Mouse (Mus musculus): ENCODE results near the gene Acot5.
A peak's percentile ranks its signal among the peaks of the same experiment; 100 is the strongest.
"Not testable (repeated sequence)": the region's sequence is repeated elsewhere in the genome, so short reads cannot be mapped to it uniquely, and the experiment has no call there.

The Acot5 gene

DNA sequence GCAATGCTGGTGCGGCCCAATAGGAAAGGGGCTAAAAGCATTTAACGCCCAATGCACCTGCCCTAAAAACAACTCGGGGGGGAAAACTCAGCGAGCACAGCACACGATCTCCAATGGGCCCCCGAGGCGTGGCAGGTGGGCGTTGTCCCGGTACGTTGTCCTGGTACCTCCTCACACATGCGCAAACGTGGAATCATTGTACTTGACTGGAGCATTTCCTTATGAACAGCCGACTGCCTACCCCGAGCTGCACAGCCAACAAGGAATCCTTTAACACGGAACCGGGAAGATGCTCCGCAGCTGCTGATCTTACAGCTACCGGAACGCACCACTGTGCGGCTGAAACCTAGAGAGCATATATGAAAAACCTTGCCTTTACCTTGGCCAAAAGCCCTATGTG is 6.8 kb upstream of the Acot5 start:
- DNase-seq (ENCODE audit: low read depth, low spot score), result no peak

DNA sequence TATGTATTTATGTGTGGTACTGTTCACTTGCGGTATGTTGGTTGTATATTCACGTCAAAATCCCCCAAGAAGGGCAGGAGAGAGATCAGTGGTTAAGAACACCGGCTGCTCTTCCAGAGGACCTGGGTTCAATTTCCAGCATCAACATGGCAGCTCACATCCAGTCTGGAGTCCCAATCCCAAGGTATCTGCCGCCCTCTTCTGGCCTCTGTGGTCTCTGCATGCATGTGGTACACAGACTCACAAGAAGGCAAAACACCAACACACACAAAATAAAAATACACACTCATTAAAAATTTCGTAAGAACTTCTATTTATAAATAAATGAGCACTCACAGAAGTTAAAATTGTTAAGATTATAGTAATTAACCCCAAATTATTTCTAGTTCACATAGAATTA is 5.9 kb upstream of the Acot5 start:
- DNase-seq (ENCODE audit: low read depth, low spot score), result no peak

DNA sequence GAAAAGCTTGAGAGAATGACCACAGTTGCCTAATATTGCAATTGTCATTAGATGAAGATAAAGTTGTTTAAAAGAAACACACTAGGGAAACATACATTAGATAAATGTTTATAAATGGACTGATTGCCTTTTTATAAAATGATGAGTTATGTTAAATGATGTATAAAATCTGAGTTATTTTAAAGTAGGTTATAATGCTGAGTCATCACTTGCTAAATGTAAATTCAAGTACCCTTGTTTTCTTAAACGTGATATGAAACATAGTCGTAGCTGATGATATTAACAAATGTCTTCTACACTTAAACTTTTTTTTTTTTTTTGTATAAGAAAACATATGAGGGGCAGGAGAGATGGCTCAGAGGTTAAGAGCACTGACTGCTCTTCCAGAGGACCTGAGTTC is 5.3 kb upstream of the Acot5 start:
- DNase-seq (ENCODE audit: low read depth, low spot score), result no peak

DNA sequence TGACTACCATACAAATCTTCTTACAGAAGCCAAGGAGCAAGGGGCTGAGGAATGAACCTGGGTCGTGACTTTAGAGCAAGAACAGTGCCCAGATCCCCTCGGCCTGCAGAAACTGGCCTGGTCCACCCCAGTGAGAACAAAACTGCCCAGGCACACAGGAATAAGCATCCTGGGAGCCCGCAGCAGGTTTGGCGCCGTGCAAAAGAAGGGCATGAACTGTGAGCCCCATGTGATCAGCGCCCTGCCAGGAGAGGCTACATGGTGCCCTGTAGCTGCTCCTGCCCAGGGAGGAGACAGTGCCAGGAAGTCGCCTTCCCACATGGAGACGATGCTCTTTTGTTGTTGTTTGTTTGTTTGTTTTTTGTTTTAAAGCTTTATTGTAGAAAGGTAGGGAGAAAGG is 4.5 kb upstream of the Acot5 start:
- DNase-seq (ENCODE audit: low read depth, low spot score), result no peak

DNA sequence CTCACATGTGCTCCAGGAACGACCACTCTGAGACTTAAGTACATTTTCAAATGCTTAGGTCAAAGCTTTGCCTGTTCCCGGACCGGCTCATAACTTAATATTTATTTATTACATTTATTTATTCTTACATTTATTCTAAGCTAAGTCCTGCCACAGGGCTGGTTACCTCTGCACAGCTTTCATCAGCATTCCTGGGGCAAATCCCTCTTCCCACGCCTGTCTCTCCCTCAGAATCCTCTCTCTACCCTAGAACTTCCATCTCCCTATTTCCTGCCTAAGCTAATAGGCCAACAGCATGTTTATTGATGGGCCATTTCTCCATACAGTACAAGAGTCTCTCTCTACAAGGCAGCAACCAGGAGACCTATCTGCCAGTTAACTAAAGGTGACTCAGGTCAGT is 1.4 kb upstream of the Acot5 start:
- no peak for DNase-seq (ENCODE audit: low read depth, low spot score)

DNA sequence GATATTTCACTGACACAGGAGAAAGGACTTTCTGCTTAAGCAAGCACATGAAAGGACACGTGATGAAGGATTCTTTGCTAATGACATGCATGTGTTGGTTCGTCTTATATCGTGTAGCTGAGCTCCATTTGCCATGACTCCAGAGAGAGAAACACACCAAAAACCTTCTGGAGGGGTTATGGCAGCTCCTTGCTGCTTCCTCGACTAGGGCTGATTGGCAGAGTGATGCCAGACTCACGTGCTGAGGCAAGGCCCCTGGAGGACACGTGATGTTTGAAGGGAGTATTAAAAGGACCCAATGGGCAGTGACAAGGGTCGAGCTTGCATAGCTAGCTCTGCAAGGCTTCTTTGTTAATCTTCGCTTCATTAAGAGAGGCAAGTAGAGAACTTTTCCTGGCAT is 829 bp upstream of the Acot5 start:
- no peak for DNase-seq (ENCODE audit: low read depth, low spot score)

DNA sequence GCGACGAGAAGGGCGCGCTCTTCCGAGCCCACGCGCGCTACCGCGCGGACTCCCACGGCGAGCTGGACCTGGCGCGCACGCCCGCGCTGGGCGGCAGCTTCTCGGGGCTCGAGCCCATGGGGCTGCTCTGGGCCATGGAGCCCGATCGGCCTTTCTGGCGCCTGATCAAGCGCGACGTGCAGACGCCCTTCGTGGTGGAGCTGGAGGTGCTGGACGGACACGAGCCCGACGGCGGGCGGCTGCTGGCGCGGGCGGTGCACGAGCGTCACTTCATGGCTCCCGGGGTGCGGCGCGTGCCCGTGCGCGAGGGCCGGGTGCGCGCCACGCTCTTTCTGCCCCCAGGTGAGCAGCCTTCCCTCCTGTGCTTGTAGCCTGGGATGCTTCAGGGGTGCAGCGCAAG is 457 bp downstream of the Acot5 start:
- DNase-seq (ENCODE audit: low read depth, low spot score), result not testable (repeated sequence)

DNA sequence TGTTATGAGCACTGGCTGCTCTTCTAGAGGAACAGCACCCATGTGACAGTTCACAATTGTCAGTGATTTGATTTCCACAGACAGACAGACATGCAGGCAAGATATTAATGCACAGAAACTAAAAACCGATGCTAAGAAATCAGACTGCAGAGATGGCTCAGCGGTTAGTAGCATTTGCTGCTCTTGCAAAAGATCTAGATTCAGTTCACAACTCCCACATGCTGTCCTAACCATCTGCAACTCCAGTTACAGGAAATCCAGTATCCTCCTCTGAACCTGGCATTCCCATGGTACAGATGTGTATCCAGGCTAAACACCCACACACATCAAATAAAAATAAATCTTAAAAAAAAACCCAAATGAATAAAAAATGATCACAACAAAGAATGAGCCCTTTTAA is 2.6 kb downstream of the Acot5 start:
- DNase-seq (ENCODE audit: low read depth, low spot score), result no peak

DNA sequence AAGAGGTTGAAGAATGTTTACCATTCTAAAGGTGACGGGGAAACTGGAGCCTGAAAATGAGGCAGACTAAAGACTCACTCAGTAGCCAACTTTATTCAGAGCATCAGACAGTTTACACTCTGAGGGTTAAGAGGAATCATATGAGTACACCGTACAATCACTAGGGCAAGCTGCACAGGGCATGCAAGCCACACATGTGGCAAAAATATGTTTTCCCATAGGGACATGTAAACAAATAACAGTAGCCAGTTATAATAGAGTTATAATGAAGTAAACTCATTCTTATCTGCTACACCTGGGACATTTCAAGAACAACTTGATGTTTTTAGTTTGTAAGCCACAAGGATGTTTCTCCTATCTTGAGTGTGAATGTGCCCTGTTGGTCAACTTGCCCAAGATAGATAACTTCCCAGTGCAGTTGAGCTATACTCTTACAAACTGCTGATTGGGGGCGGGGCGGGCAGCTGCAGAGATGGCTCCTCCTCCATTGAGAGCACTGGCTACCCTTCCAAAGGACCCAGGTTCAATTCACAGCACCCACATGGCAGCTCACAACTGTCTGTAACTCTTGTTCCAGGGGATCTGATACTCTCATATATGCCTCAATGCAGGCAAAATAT is 8.4 kb downstream of the Acot5 start:
- no peak for DNase-seq (ENCODE audit: low read depth, low spot score)

DNA sequence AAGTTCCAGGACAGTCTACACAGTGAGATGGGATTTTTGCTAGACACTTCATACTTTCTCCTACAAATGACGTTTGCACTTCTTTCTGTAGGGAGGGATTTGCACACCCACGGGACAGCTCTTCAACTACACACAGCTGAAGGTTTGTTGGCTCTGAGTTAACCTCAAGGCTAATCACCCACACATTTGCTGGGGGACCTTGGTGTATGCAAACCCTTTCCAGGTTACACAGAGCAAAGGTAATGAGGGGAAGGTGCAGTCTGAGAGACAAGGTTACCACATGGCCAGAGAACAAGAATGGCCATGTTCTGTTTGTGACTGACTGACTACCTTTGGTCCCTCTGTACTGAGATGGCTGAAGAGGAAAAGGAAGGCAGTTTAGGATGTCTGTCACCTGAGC is 14.7 kb downstream of the Acot5 start:
- DNase-seq (ENCODE audit: low read depth, low spot score), result no peak

DNA sequence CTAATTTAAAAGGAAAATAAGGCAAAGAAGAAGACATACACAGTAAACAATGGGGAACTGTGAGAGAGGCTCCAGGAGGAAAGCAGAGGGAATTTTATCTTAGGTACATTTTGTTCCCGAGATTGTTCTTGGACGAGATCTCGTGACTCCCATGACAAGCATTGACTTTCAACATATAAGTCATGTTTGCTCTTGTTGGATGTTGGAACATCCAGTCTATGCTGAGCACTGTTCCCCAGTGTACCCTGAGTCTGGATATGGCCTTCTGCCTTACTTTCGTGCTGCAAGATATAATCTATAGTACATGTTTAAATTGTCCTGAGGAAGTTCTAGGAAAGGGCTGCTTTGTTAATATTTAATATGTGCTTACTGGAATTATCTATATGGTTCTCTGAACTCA is 15.5 kb downstream of the Acot5 start:
- DNase-seq (ENCODE audit: low read depth, low spot score), result no peak

DNA sequence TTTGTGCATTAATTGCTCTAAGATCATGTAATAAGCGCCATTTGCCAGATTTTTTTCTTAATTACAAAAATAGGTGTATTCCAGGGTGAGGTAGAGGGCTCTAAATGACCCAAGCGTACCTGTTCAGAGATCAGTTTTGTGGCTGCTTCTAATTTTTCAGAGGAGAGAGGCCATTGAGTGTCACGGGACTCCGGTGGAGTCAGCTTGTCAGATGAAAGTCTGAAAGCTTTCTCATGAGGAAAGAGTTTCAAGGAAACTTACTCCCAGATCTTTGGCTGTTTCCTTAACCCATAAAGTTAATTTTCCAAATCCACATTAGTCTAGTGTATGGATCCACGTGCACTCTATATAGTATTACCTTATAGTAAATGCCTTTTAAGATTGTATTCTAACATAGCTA is 25.5 kb downstream of the Acot5 start:
- not testable (repeated sequence) for DNase-seq (ENCODE audit: low read depth, low spot score)

DNA sequence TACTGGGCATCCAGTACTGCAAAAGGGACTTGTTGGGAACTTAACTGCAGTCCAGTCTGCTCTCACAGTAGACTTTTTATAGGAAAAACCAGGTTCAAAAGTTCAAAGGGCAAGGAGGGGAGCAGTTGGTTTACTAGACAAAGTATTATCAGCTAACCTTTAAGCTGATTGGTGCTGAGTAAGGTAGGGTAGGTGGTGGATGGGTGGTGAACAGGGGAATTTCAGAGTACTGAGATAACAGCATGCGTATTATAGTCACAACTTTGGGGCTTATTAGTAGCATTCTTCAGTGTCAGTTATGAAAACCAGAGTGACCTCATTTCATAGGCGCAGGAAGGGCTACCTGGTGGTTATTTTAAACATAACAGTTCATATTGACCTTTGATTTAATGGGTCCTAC is 30.5 kb downstream of the Acot5 start:
- DNase-seq (ENCODE audit: low read depth, low spot score), result no peak

DNA sequence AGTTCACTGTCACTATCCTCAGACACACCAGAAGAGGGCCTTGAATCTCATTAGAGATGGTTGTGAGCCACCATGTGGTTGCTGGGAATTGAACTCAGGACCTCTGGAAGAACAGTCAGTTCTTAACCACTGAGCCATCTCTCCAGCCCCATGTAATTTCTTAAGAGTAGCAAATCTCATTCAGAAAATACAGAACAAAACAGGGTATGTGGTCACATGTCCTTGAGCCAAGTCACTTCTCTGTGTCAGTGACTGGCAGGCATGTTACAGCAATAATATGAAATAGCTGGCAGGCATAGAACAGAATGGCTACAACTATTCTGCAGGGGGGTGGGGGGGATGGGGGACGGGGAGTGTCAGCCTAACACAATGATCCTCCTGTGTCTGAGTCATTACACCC is 30.9 kb downstream of the Acot5 start:
- no peak for DNase-seq (ENCODE audit: low read depth, low spot score)

DNA sequence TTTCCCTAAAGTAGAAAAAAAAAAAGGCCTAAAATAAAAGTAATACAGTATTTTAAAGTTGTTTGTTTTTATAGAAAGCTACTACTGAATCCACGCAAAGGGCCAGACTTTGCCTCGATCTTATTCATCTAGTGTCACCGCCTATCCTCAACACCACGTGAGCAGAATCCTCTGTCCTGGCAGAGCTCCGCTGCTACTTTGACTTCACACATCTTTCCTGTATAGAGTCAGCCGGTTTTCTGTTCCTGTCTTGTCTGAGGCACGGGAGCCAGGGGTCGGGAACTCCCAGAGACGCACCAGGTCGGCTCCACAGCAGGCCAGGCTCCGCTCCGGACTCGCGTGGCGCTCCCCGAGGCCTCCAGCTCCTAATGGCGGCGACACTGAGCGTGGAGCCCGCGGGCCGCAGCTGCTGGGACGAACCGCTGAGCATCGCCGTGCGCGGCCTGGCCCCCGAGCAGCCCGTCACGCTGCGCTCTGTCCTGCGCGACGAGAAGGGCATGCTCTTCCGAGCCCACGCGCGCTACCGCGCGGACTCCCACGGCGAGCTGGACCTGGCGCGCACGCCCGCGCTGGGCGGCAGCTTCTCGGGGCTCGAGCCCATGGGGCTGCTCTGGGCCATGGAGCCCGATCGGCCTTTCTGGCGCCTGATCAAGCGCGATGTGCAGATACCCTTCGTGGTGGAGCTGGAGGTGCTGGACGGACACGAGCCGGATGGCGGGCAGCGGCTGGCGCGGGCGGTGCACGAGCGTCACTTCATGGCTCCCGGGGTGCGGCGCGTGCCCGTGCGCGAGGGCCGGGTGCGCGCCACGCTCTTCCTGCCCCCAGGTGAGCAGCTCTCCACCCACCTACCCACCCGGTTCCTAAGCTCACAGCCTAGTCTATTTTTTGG is 31.7 kb downstream of the Acot5 start, which contains the start of gene Acot6:
Acot6 (plus strand) TSS at position 51 of the 889 bp plus-strand sequence.
- DNase-seq (ENCODE audit: low read depth, low spot score), result peak; percentile 27

DNA sequence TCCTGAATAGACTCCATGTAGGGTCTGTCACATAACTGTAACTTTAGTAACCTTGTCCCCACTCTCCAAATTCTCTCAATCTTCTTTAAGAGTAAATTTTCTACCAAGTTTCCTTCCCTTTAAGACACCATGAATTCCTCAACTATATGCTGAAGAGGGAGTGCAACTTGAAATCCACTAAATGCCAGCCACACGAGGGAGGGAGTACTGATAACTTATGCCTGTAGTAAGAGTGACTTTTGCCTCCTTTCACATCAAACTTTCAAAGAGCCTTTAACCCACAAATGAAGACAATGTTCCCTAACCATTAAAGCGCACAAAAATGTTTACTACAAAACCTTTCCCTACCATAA is 32.3 kb downstream of the Acot5 start:
- no peak for DNase-seq (ENCODE audit: low read depth, low spot score)

DNA sequence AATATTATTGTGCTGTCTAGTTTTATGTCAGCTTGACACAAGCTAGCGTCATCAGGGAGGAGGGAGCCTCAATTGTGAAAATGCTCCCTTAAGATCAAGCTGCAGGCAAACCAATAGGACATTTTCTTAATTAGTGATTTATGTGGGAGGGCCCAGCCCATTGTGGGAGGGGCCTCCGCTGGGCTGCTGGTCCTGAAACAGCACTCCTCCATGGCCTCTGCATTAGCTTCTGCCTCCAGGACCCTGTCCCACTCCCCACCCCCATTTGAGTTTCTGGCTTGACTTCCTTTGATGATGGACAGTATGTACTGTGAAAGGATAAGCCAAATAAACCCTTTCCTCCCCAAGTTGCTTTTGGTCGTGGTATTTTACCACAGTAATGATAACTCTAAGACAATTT is 37.9 kb downstream of the Acot5 start:
- no peak for DNase-seq (ENCODE audit: low read depth, low spot score)

DNA sequence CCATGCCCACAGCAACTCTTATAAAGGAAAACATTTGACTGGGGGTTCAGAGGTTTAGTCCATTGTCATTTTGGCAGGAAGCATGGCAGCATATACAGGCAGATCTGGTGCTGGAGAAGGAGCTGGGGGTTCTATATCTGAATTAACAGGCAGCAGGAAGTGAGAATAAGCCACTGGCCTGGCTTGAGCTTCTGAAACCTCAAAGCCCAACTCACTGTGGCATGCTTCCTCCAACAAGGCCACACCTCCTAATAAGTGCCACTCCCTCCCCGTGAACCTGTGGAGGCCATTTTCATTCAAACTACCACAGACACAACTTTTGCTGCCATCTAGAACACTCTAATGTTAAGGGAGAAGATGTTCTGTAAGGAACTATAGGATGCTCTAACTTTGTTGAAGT is 38.6 kb downstream of the Acot5 start:
- DNase-seq (ENCODE audit: low read depth, low spot score), result no peak

DNA sequence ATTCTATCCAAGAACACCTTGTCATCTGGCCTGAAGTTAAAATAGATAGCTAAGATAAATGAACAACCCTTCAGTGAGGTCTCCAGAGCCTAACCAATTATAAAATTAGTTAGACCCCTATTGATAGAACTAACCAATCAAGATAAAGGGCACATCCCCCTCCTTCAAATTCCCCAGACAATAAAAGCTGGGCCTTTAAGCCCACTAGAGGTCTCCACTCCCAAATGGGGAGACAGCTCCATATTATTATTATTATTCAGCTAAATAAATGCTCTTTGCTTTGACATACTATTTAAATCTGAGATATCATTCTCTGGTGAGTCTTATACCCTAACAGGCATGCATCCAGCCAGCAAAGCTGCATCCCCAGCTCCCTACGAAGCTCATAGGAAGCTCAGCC is 40.8 kb downstream of the Acot5 start:
- DNase-seq (ENCODE audit: low read depth, low spot score), result no peak

DNA sequence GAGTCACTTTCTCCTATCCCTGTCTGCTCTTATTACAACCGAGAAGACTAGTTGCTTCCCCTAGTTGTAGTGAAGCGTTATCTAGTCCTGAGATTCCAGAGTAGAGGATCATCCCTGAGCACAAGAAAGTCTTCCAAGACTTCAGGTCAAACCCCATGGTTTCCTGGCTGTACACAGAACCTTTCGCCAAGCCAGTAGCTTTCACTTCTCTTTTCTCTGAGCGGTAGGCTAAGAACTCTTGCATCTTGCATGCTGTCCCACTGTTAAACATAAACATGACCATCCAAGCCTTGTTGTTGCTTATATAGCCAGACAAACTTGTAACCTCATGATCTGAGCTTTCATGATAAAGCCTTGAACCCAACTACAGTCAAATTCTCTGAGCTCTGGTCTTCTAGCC is 41.7 kb downstream of the Acot5 start:
- no peak for DNase-seq (ENCODE audit: low read depth, low spot score)

DNA sequence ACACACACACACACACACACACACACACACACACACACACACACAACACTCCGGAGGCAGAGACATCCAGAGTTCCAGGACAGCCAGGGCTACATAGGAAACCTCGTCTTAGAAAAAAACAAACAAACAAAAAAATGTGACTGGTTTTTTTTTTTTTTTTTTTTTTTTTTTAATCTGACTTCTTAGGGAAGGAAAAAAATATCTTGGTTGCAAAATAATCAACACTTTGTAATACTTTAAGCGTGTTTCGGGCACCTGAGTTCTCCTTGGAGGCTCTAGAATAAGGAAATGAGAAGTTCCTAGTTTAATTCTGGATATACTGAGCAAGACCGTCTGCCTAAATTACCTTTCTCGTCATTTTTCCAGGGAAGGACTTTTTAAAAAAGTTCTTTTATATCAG is 44.6 kb downstream of the Acot5 start:
- DNase-seq (ENCODE audit: low read depth, low spot score), result no peak

DNA sequence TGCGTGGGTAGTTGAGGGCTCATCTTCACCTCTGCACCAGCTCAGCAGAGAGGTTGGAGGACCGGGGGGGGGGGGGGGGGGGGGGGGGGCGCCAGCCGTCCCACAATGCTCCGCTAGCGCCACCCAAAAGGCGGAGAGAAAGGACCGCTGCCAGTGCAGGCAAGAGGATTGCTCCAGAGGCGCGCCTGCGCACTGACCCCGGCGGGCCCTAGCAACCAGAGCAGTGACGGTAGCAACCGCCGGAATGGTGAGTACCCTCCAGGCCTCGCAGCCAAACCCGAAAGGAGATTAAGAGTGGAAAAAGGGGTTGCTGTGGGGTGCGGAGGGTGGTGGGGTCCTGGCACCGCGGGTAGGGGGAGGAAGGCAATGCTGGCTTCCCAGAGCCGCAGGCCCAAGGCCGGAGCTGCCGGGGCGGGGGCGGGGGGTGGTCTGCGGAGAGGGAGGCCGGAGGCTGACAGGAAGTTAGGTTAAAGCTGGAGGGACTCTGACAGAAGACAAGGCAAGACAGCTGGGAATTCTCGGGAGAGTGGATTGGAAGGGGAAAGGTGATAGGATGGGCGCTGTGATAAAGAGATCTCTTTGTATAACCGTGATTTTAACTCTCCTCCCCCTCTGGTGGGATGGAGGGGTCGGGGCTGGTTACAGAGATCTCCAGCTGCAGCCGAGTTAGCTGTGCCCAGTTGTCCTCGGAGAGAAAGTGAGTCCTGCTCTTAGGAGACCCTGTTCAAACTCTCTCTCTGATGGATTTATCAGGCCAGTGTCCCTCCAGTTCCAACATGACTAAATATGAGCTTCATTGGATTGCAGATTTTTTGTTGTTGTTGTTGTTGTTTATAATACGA is 45.2 kb downstream of the Acot5 start, which contains the start of gene Dnal1:
Dnal1 (plus strand) TSS at position 214 of the 842 bp plus-strand sequence.
- DNase-seq (ENCODE audit: low read depth, low spot score), result peak; percentile 90
